In genomic region chr2:21369556-21369955, GRCm38 (mm10) we compare ENCODE assay signal across 15 mouse cellular contexts. TPM values are rescaled to one million over a fixed set of nuclear protein-coding genes. Genes with fewer than 3 reads are reported as not detected.
A peak's percentile ranks its signal among the peaks of the same experiment; 100 is the strongest.
DNase-seq lines count a peak whose midpoint lies in the region; ATAC-seq and TF ChIP-seq lines count a peak whose summit lies in the region.
"Had no signal": no experiment of that assay in that cellular context is flagged by ENCODE, and none has a peak within 500 bp of the region (broad histone marks: within the 10 kb centered on the region; RNA-seq: fewer than 3 reads in every experiment).

No protein-coding gene starts in this region.

- peak overlapping the region; percentile 93 for H3K4me2 ChIP-seq in midbrain, postnatal 0 days (ENCODE audit: low read depth, low read length, poor library complexity, severe bottlenecking)
- no peak overlapping the region for H3K4me2 ChIP-seq in liver, postnatal 0 days (ENCODE audit: low read depth, low read length)
- no peak overlapping the region for H3K4me2 ChIP-seq in intestine, embryonic 15.5 days (replicated peaks)
- H3K4me2 ChIP-seq: limb, embryonic 12.5 days; lung, embryonic 15.5 days had no signal

- peak; percentile 9 to 27 for DNase-seq in layer of hippocampus, adult 18-20 months (ENCODE audit: low spot score in 2 of 2)
- no peak for DNase-seq in layer of hippocampus, adult 9-10 months (ENCODE audit: low spot score)
- peak; percentile 78 for DNase-seq in cerebellum, adult 11-12 months
- DNase-seq in frontal cortex, adult 2 months (ENCODE audit: extremely low spot score in 1 of 2, low spot score in 1 of 2), result peak; percentile 28 to 67
- peak; percentile 21 for DNase-seq in midbrain, postnatal 0 days (ENCODE audit: low spot score)
- DNase-seq in ovary, postnatal 14 days (ENCODE audit: low spot score), result no peak
- no peak for DNase-seq in liver, postnatal 0 days
- DNase-seq: kidney, adult 18-20 months; thymus, postnatal 14 days had no signal

- TF ChIP-seq CTCF in midbrain, postnatal 0 days (IDR thresholded peaks at IDR 0.05), result peak; percentile 14; the same call in 1 of the 2 replicates
- no peak for TF ChIP-seq CTCF in liver, postnatal 0 days (IDR thresholded peaks at IDR 0.05; ENCODE audit: low read depth)

- no peaks in the 10 kb centered on the region for H3K9me3 ChIP-seq in midbrain, postnatal 0 days (ENCODE audit: low read length)
- no peaks in the 10 kb centered on the region for H3K9me3 ChIP-seq in liver, postnatal 0 days (ENCODE audit: low read length)
- no peaks in the 10 kb centered on the region for H3K9me3 ChIP-seq in intestine, embryonic 15.5 days
- H3K9me3 ChIP-seq: limb, embryonic 12.5 days; lung, embryonic 15.5 days had no signal

- H3K9ac ChIP-seq in midbrain, postnatal 0 days (replicated peaks; ENCODE audit: low read length, poor library complexity, severe bottlenecking), result no peak overlapping the region
- no peak overlapping the region for H3K9ac ChIP-seq in liver, postnatal 0 days (replicated peaks)
- H3K9ac ChIP-seq in intestine, embryonic 15.5 days, result no peak overlapping the region
- H3K9ac ChIP-seq: limb, embryonic 12.5 days; lung, embryonic 15.5 days had no signal

- no peaks in the 10 kb centered on the region for H3K27me3 ChIP-seq in midbrain, postnatal 0 days (ENCODE audit: insufficient read depth, low read length)
- peaks cover 14% of the 10 kb centered on the region; the same call in 1 of the 2 replicates for H3K27me3 ChIP-seq in liver, postnatal 0 days (ENCODE audit: insufficient read depth, low read length)
- peaks cover 19% of the 10 kb centered on the region for H3K27me3 ChIP-seq in intestine, embryonic 15.5 days (replicated peaks)

- H3K27ac ChIP-seq in midbrain, postnatal 0 days (ENCODE audit: low read depth, low read length), result no peak overlapping the region
- no peak overlapping the region for H3K27ac ChIP-seq in liver, postnatal 0 days (ENCODE audit: low read depth)
- no peak overlapping the region for H3K27ac ChIP-seq in intestine, embryonic 15.5 days
- H3K27ac ChIP-seq: limb, embryonic 12.5 days; lung, embryonic 15.5 days had no signal

- WGBS in midbrain, postnatal 0 days, result 40% methylated on average over 2 of the region's 2 CpGs
- 47% methylated on average over 2 of the region's 2 CpGs for WGBS in liver, postnatal 0 days (ENCODE audit: insufficient replicate concordance)
- WGBS in intestine, embryonic 15.5 days, result 61% methylated on average over 2 of the region's 2 CpGs

- peak overlapping the region; percentile 70 for H3K4me3 ChIP-seq in midbrain, postnatal 0 days (ENCODE audit: low read depth, low read length)
- H3K4me3 ChIP-seq in liver, postnatal 0 days (ENCODE audit: low read depth, low read length), result no peak overlapping the region
- no peak overlapping the region for H3K4me3 ChIP-seq in intestine, embryonic 15.5 days (replicated peaks)
- H3K4me3 ChIP-seq: limb, embryonic 12.5 days; lung, embryonic 15.5 days; myocyte had no signal

- H3K4me1 ChIP-seq in midbrain, postnatal 0 days (ENCODE audit: insufficient read depth, low read length), result peaks cover 8% of the 10 kb centered on the region
- H3K4me1 ChIP-seq in liver, postnatal 0 days (ENCODE audit: insufficient read depth), result no peaks in the 10 kb centered on the region
- no peaks in the 10 kb centered on the region for H3K4me1 ChIP-seq in intestine, embryonic 15.5 days (replicated peaks)
- H3K4me1 ChIP-seq: lung, embryonic 15.5 days had no signal

- no peak for TF ChIP-seq EP300 in liver, postnatal 0 days (IDR thresholded peaks at IDR 0.05; ENCODE audit: low read depth)

- ATAC-seq in midbrain, postnatal 0 days (ENCODE audit: low FRiP score), result no peak
- no peak for ATAC-seq in liver, postnatal 0 days
- no peak for ATAC-seq in intestine, embryonic 15.5 days
- ATAC-seq: activated CD4-positive, CD25-positive, alpha-beta regulatory T cell, adult 4 months had no signal

- H3K36me3 ChIP-seq in midbrain, postnatal 0 days (ENCODE audit: insufficient read depth, low read length), result no peaks in the 10 kb centered on the region
- no peaks in the 10 kb centered on the region for H3K36me3 ChIP-seq in liver, postnatal 0 days (replicated peaks; ENCODE audit: insufficient read depth, low read length)
- H3K36me3 ChIP-seq in intestine, embryonic 15.5 days, result no peaks in the 10 kb centered on the region
- H3K36me3 ChIP-seq: limb, embryonic 12.5 days; lung, embryonic 15.5 days had no signal

RNA-seq across cellular contexts. Expression of gene Gpr158, which starts 2.2 kb away (rescaled TPM):
- 10 to 100 TPM; 70.6 to 71.4 TPM for total RNA-seq in layer of hippocampus, adult 18-20 months (2021)
- polyA plus RNA-seq in frontal cortex, adult 2 months (2012; rRNA removed), result 38.6 and 41.0 TPM in 2 replicates
- 19.4 and 19.7 TPM in 2 replicates for total RNA-seq in midbrain, postnatal 0 days (2014; rRNA removed)
- polyA plus RNA-seq in midbrain, postnatal 0 days (2015; fragmentation: Nextera tagmentation; extraction: Ambion mirVana), result 3.9 and 4.1 TPM in 2 replicates
- not detected in 2 replicates for polyA plus RNA-seq in liver, postnatal 0 days (2015; fragmentation: Nextera tagmentation; extraction: Ambion mirVana)
- polyA plus RNA-seq in intestine, embryonic 15.5 days (2015; fragmentation: Nextera tagmentation; extraction: Ambion mirVana), result 0.03 and 0.05 TPM in 2 replicates
- polyA plus RNA-seq: activated CD4-positive, CD25-positive, alpha-beta regulatory T cell, adult 4 months; myocyte; spleen, adult 2 months had no signal

Comparison
In these comparisons a context has a peak if more than half of its experiments do, and no peak if none do; other contexts are left out.
1. DNase-seq: peak in layer of hippocampus, adult 18-20 months (2 of 2), cerebellum, adult 11-12 months (single experiment), frontal cortex, adult 2 months (2 of 2) and midbrain, postnatal 0 days (single experiment); none in layer of hippocampus, adult 9-10 months (single experiment), ovary, postnatal 14 days (single experiment) and liver, postnatal 0 days (single experiment).